10 mouse cellular contexts compared by ENCODE assay signal in genomic region chr8:93626807-93627526, GRCm38 (mm10).
DNase-seq lines count a peak whose midpoint lies in the region; ATAC-seq lines count a peak whose summit lies in the region.
"Had no signal": no experiment of that assay in that cellular context is flagged by ENCODE, and none has a peak within 500 bp of the region (broad histone marks: within the 10 kb centered on the region; RNA-seq: fewer than 3 reads in every experiment).

No protein-coding gene starts in this region.

- WGBS in kidney, embryonic 14.5 days, result 33% methylated on average over 18 of the region's 18 CpGs
- WGBS in forebrain, embryonic 14.5 days, result 16% methylated on average over 18 of the region's 18 CpGs
- WGBS in hindbrain, embryonic 12.5 days, result 18% methylated on average over 18 of the region's 18 CpGs
- 21% methylated on average over 18 of the region's 18 CpGs for WGBS in lung, embryonic 15.5 days

- H3K4me2 ChIP-seq in kidney, embryonic 14.5 days (replicated peaks; ENCODE audit: low read depth, low read length), result no peak overlapping the region; the same call in 1 of the 2 replicates
- peak overlapping the region; percentile 1; the same call in 1 of the 2 replicates for H3K4me2 ChIP-seq in forebrain, embryonic 14.5 days (ENCODE audit: low read length)
- peak overlapping the region; percentile 39 for H3K4me2 ChIP-seq in hindbrain, embryonic 12.5 days (replicated peaks)
- H3K4me2 ChIP-seq in lung, embryonic 15.5 days, result peak overlapping the region; percentile 34

- no peaks in the 10 kb centered on the region for H3K9me3 ChIP-seq in kidney, embryonic 14.5 days (ENCODE audit: control insufficient read depth, low read length)
- no peaks in the 10 kb centered on the region for H3K9me3 ChIP-seq in forebrain, embryonic 14.5 days (replicated peaks; ENCODE audit: control insufficient read depth, low read length)
- H3K9me3 ChIP-seq in hindbrain, embryonic 12.5 days (replicated peaks), result no peaks in the 10 kb centered on the region
- H3K9me3 ChIP-seq in lung, embryonic 15.5 days, result no peaks in the 10 kb centered on the region

- ATAC-seq in kidney, embryonic 14.5 days (ENCODE audit: low FRiP score, low TSS enrichment), result peak; percentile 80
- ATAC-seq in forebrain, embryonic 14.5 days, result peak; percentile 94
- peak; percentile 93 for ATAC-seq in hindbrain, embryonic 12.5 days (ENCODE audit: low FRiP score)
- peak; percentile 39; the same call in 1 of the 2 replicates for ATAC-seq in lung, embryonic 15.5 days (ENCODE audit: borderline replicate concordance, extremely low read depth, low FRiP score, low TSS enrichment)

- no peak overlapping the region for H3K27ac ChIP-seq in kidney, embryonic 14.5 days (ENCODE audit: low read depth, low read length)
- H3K27ac ChIP-seq in forebrain, embryonic 14.5 days (ENCODE audit: low read depth, low read length), result peak overlapping the region; percentile 65
- peak overlapping the region; percentile 64 for H3K27ac ChIP-seq in hindbrain, embryonic 12.5 days
- H3K27ac ChIP-seq in lung, embryonic 15.5 days, result no peak overlapping the region

- H3K36me3 ChIP-seq in kidney, embryonic 14.5 days (ENCODE audit: control insufficient read depth, insufficient read depth, low read length), result no peaks in the 10 kb centered on the region
- no peaks in the 10 kb centered on the region for H3K36me3 ChIP-seq in forebrain, embryonic 14.5 days (ENCODE audit: control insufficient read depth, insufficient read depth, low read length)
- no peaks in the 10 kb centered on the region for H3K36me3 ChIP-seq in hindbrain, embryonic 12.5 days
- no peaks in the 10 kb centered on the region for H3K36me3 ChIP-seq in lung, embryonic 15.5 days

- no peaks in the 10 kb centered on the region for H3K27me3 ChIP-seq in kidney, embryonic 14.5 days (ENCODE audit: control insufficient read depth, insufficient read depth, low read length)
- no peaks in the 10 kb centered on the region for H3K27me3 ChIP-seq in forebrain, embryonic 14.5 days (replicated peaks; ENCODE audit: control insufficient read depth, insufficient read depth, low read length)
- H3K27me3 ChIP-seq in hindbrain, embryonic 12.5 days, result no peaks in the 10 kb centered on the region
- peaks cover 3% of the 10 kb centered on the region; the same call in 1 of the 2 replicates for H3K27me3 ChIP-seq in lung, embryonic 15.5 days
- H3K27me3 ChIP-seq: megakaryocyte, embryonic 14.5 days had no signal

- no peak overlapping the region for H3K9ac ChIP-seq in kidney, embryonic 14.5 days (ENCODE audit: low read depth, low read length)
- no peak overlapping the region for H3K9ac ChIP-seq in forebrain, embryonic 14.5 days (ENCODE audit: low read length)
- H3K9ac ChIP-seq in hindbrain, embryonic 12.5 days, result no peak overlapping the region
- no peak overlapping the region for H3K9ac ChIP-seq in lung, embryonic 15.5 days

- no peak overlapping the region for H3K4me3 ChIP-seq in kidney, embryonic 14.5 days (ENCODE audit: low read length)
- no peak overlapping the region for H3K4me3 ChIP-seq in forebrain, embryonic 14.5 days (ENCODE audit: low read depth, low read length)
- no peak overlapping the region for H3K4me3 ChIP-seq in hindbrain, embryonic 12.5 days
- H3K4me3 ChIP-seq in lung, embryonic 15.5 days, result no peak overlapping the region
- H3K4me3 ChIP-seq: erythroblast, embryonic 14.5 days; megakaryocyte, embryonic 14.5 days had no signal

- H3K4me1 ChIP-seq in kidney, embryonic 14.5 days (ENCODE audit: control insufficient read depth, insufficient read depth, low read length), result no peaks in the 10 kb centered on the region
- peaks cover 13% of the 10 kb centered on the region; the same call in 1 of the 2 replicates for H3K4me1 ChIP-seq in forebrain, embryonic 14.5 days (ENCODE audit: control insufficient read depth, insufficient read depth, low read length)
- H3K4me1 ChIP-seq in hindbrain, embryonic 12.5 days, result peaks cover 12% of the 10 kb centered on the region
- peaks cover 10% of the 10 kb centered on the region for H3K4me1 ChIP-seq in lung, embryonic 15.5 days
- H3K4me1 ChIP-seq: megakaryocyte, embryonic 14.5 days had no signal

- no peak for DNase-seq in kidney, adult 9 months
- DNase-seq in cerebellum, adult 11-12 months, result peak; percentile 72
- DNase-seq in forebrain, embryonic 14.5 days (ENCODE audit: low spot score), result peak; percentile 95
- peak; percentile 68 for DNase-seq in ovary, postnatal 36 days (ENCODE audit: low spot score)
- no peak for DNase-seq in spleen, postnatal 4 days (ENCODE audit: low spot score in 2 of 2)

Comparison
In these comparisons a context has a peak if more than half of its experiments do, and no peak if none do; other contexts are left out.
1. ATAC-seq: peak in every context shown above with its lines; median percentile 94 in forebrain, embryonic 14.5 days; 93 in hindbrain, embryonic 12.5 days; 80 in kidney, embryonic 14.5 days; 39 in lung, embryonic 15.5 days.
2. H3K27ac ChIP-seq: peak in forebrain, embryonic 14.5 days (single experiment) and hindbrain, embryonic 12.5 days (single experiment); none in kidney, embryonic 14.5 days (single experiment) and lung, embryonic 15.5 days (single experiment).
3. DNase-seq: peak in cerebellum, adult 11-12 months (single experiment), forebrain, embryonic 14.5 days (single experiment) and ovary, postnatal 36 days (single experiment); none in kidney, adult 9 months (single experiment) and spleen, postnatal 4 days (0 of 2).